Mouse (Mus musculus): ENCODE results near the gene Fgf18.
A peak's percentile ranks its signal among the peaks of the same experiment; 100 is the strongest.

The Fgf18 gene

GRCm38 (mm10) chr11:33150364-33150763 lies 3.2 kb upstream of the Fgf18 start:
- no peak for DNase-seq (ENCODE audit: low read depth, low spot score)

- DNase-seq (ENCODE audit: low read depth, low spot score) = no peak
These were observed 2.3 kb upstream of the Fgf18 start for GRCm38 (mm10) chr11:33149453-33149852.

GRCm38 (mm10) chr11:33149088-33149436 lies 1.9 kb upstream of the Fgf18 start:
- no peak for DNase-seq (ENCODE audit: low read depth, low spot score)

GRCm38 (mm10) chr11:33148338-33149087 lies 1.3 kb upstream of the Fgf18 start:
- peak; percentile 94 for DNase-seq (ENCODE audit: low read depth, low spot score)

- DNase-seq (ENCODE audit: low read depth, low spot score) = peak; percentile 67
These were observed 555 bp upstream of the Fgf18 start for GRCm38 (mm10) chr11:33147572-33148337.

- DNase-seq (ENCODE audit: low read depth, low spot score) = no peak
These were observed 509 bp downstream of the Fgf18 start for GRCm38 (mm10) chr11:33146651-33147131.

- DNase-seq (ENCODE audit: low read depth, low spot score) = no peak
These were observed 1.1 kb downstream of the Fgf18 start for GRCm38 (mm10) chr11:33146143-33146497.

- no peak for DNase-seq (ENCODE audit: low read depth, low spot score)
These were observed 1.7 kb downstream of the Fgf18 start for GRCm38 (mm10) chr11:33145201-33146142.

- no peak for DNase-seq (ENCODE audit: low read depth, low spot score)
These were observed 3.3 kb downstream of the Fgf18 start for GRCm38 (mm10) chr11:33143906-33144305.

- DNase-seq (ENCODE audit: low read depth, low spot score) = no peak
These were observed 4.4 kb downstream of the Fgf18 start for GRCm38 (mm10) chr11:33142801-33143200.

GRCm38 (mm10) chr11:33140111-33140460 lies 7.1 kb downstream of the Fgf18 start:
- no peak for DNase-seq (ENCODE audit: low read depth, low spot score)

- no peak for DNase-seq (ENCODE audit: low read depth, low spot score)
These were observed 7.6 kb downstream of the Fgf18 start for GRCm38 (mm10) chr11:33139458-33140110.

GRCm38 (mm10) chr11:33138686-33139085 lies 8.5 kb downstream of the Fgf18 start:
- DNase-seq (ENCODE audit: low read depth, low spot score) = no peak

GRCm38 (mm10) chr11:33134391-33134986 lies 12.7 kb downstream of the Fgf18 start:
- no peak for DNase-seq (ENCODE audit: low read depth, low spot score)

GRCm38 (mm10) chr11:33132619-33133338 lies 14.4 kb downstream of the Fgf18 start:
- DNase-seq (ENCODE audit: low read depth, low spot score) = no peak

GRCm38 (mm10) chr11:33127058-33127457 lies 20.1 kb downstream of the Fgf18 start:
- no peak for DNase-seq (ENCODE audit: low read depth, low spot score)

GRCm38 (mm10) chr11:33122575-33123268 lies 24.5 kb downstream of the Fgf18 start:
- DNase-seq (ENCODE audit: low read depth, low spot score) = peak; percentile 77

- DNase-seq (ENCODE audit: low read depth, low spot score) = no peak
These were observed 27.6 kb downstream of the Fgf18 start for GRCm38 (mm10) chr11:33119556-33119955.

GRCm38 (mm10) chr11:33119116-33119515 lies 28.1 kb downstream of the Fgf18 start:
- DNase-seq (ENCODE audit: low read depth, low spot score) = no peak

GRCm38 (mm10) chr11:33118480-33118879 lies 28.7 kb downstream of the Fgf18 start:
- no peak for DNase-seq (ENCODE audit: low read depth, low spot score)
